Mouse (Mus musculus) lung, postnatal 0 days (tissue): ENCODE results near the gene Zmym5. TPM values are rescaled to one million over a fixed set of nuclear protein-coding genes. Genes with fewer than 3 reads are reported as not detected.
"Not testable (repeated sequence)": the region's sequence is repeated elsewhere in the genome, so short reads cannot be mapped to it uniquely, and the experiment has no call there.

Experiments used
- ATAC-seq: fragments of 200-750 bp; cut with Nextera tagmentation; 2 replicates; pipeline ENCODE4 v1.8.0; 2017; ENCODE audit warnings: moderate library complexity
- DNase-seq: peaks from one replicate; pipeline ENCODE4 v3.0.0-alpha.2; 2016; ENCODE audit warnings: low spot score
- H3K27ac ChIP-seq: fragments of 300-500 bp; sonication (generic); 2 replicates; pipeline ENCODE4 v1.5.1; 2014; ENCODE audit warnings: antibody characterized with exemption, mild to moderate bottlenecking, low read length, mixed read lengths
- H3K27me3 ChIP-seq: fragments of 300-500 bp; sonication (generic); replicated peaks from 2 replicates; pipeline ENCODE4 v1.6.1; 2014; ENCODE audit warnings: low read length, mixed read lengths; ENCODE audit not compliant: insufficient read depth
- H3K36me3 ChIP-seq: fragments of 300-500 bp; sonication (generic); 2 replicates; pipeline ENCODE4 v1.6.1; 2014; ENCODE audit warnings: low read length, mixed read lengths; ENCODE audit not compliant: insufficient read depth
- H3K4me1 ChIP-seq: fragments of 300-500 bp; sonication (generic); 2 replicates; pipeline ENCODE4 v1.6.1; 2014; ENCODE audit warnings: antibody characterized with exemption, low read depth, low read length, mixed read lengths; ENCODE audit not compliant: insufficient read depth
- H3K4me2 ChIP-seq: fragments of 300-500 bp; sonication (generic); replicated peaks from 2 replicates; pipeline ENCODE4 v1.6.1; 2014; ENCODE audit warnings: low read depth, mild to moderate bottlenecking, low read length, moderate library complexity, mixed read lengths
- H3K4me3 ChIP-seq: fragments of 300-500 bp; sonication (generic); 2 replicates; pipeline ENCODE4 v1.5.1; 2014; ENCODE audit warnings: low read depth, low read length
- H3K9ac ChIP-seq: fragments of 300-500 bp; sonication (generic); replicated peaks from 2 replicates; pipeline ENCODE4 v1.6.1; 2014; ENCODE audit warnings: low read depth, mild to moderate bottlenecking
- H3K9me3 ChIP-seq: fragments of 300-500 bp; sonication (generic); 2 replicates; pipeline ENCODE4 v1.6.1; 2016; ENCODE audit warnings: low read length, mixed read lengths
- CTCF ChIP-seq: IDR thresholded peaks from 2 replicates; pipeline ENCODE4 v1.5.1; 2016; ENCODE audit warnings: antibody characterized with exemption, mild to moderate bottlenecking
- EP300 ChIP-seq: IDR thresholded peaks from 2 replicates; pipeline ENCODE4 v1.6.1; 2016; ENCODE audit warnings: antibody characterized with exemption, mild to moderate bottlenecking, control low read depth
- WGBS: fragments of 180-500 bp; shearing (Covaris S2); extraction: QIAGEN DNeasy Blood & Tissue Kit; methylation state at CpG from one replicate; pipeline ENCODE4 v1.1.7; 2014; 5-methylcytosine and 5-hydroxymethylcytosine counted together
- polyA plus RNA-seq: library from polyadenylated mRNA; unstranded; fragments of >200 nt; fragmentation: Nextera tagmentation; extraction: Ambion mirVana; gene quantifications from 2 replicates; pipeline ENCODE4 v1.2.1, GENCODE M21; 2015

Zmym5 gene
- polyA plus RNA-seq, 1 experiment from 2014 or later: 25.5 TPM

DNA sequence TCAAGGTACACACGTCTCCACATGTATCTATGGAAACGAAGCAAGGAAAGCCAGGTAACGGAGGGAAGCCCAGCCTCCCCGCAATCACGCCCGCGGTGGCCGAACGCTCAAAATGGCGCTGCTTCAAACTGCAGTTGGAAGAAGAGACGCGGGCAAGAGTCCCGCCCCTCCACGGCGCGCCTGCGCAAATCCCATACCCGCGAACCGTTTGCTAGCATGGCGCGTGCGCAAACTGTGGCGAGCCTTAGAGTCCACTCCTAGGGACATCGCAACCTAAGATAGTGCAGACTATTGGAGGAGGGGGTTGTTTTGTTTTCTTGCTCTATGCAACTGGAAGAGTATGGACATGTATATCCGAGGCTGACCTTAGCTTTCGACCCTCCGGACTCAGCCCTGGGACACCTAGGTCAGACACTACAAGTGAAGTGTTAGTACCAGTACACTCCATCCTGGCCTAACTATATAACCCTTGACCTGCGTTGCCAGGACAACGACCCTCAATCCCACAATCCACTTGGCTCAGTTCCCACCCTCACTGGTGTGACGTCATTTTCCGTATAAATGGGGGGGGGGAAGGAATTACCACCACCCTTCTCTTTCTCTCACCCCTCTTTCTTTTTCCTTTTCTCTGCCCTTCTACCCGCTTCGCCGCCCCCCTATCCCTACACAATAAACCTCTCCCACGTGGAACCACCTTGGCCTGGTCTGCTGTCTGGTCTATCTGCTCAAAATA lies 33.1 kb downstream of the Zmym5 start, which contains the start of gene Pspc1:
Pspc1 (minus strand) TSS at position 117 of the 733 bp plus-strand sequence.
- peak within 1 kb of the TSS; percentile 96 for H3K27ac ChIP-seq
- H3K4me1 ChIP-seq: no peaks in the 10 kb centered on the region
- peak; percentile 98 for DNase-seq
- H3K4me2 ChIP-seq: peak within 1 kb of the TSS; percentile 80
- no peaks in the 10 kb centered on the region for H3K27me3 ChIP-seq
- WGBS: under 1% methylated on average over 36 of the region's 36 CpGs
- TF ChIP-seq EP300 (no peak), CTCF (peak; percentile 5; the same call in 1 of the 2 replicates)
- no peaks in the 10 kb centered on the region for H3K9me3 ChIP-seq
- peak within 1 kb of the TSS; percentile 85 for H3K9ac ChIP-seq
- no peaks in the 10 kb centered on the region for H3K36me3 ChIP-seq
- H3K4me3 ChIP-seq: peak within 1 kb of the TSS; percentile 86
- ATAC-seq: peak; percentile 98

DNA sequence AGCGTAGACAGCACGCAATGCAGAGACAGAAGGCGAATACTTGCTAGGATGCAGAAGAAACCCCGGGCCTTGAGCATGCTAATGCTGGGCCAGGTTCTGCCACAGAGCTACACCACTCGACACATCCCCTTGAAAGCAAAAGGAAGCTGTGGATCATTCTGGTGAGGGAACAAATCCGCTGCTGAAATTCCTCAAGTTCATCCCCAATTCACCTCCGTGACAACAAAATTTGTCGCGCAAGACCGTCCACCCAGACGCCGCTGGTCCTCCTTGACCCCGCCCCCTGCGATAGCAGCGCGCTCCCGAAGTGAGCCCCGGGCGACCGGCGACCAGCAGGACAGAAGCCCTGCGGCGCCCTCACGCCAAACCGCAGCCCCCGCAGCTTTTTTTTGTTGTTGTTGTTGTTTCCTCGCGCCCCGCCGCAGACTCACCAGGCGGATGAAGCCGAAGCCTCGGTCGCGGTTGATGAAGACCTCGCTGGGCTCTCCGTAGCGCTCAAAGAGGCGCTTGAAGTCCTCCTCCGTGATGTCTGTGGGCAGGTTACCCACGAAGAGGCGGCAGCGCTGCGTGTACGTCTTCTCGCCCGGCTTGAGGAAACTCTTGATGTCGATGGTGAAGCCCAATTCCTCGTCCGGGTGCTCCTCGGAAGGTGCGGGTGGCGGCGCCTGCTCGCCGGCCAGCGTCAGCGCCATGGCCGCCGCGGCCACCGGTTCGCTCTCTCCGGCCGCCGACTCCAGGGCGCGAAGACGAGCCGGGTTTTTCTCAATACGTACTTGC lies 34.0 kb downstream of the Zmym5 start:
- no peaks in the 10 kb centered on the region for H3K9me3 ChIP-seq
- H3K4me1 ChIP-seq: no peaks in the 10 kb centered on the region
- H3K36me3 ChIP-seq: no peaks in the 10 kb centered on the region
- H3K4me3 ChIP-seq: peak overlapping the region; percentile 86
- peak overlapping the region; percentile 80 for H3K4me2 ChIP-seq
- H3K27me3 ChIP-seq: no peaks in the 10 kb centered on the region
- peak overlapping the region; percentile 85 for H3K9ac ChIP-seq
- peak overlapping the region; percentile 96 for H3K27ac ChIP-seq
- WGBS: 1% methylated on average over 65 of the region's 71 CpGs
- peak; percentile 75 for DNase-seq
- no peak for TF ChIP-seq EP300
- TF ChIP-seq CTCF: no peak
- peak; percentile 44 for ATAC-seq

DNA sequence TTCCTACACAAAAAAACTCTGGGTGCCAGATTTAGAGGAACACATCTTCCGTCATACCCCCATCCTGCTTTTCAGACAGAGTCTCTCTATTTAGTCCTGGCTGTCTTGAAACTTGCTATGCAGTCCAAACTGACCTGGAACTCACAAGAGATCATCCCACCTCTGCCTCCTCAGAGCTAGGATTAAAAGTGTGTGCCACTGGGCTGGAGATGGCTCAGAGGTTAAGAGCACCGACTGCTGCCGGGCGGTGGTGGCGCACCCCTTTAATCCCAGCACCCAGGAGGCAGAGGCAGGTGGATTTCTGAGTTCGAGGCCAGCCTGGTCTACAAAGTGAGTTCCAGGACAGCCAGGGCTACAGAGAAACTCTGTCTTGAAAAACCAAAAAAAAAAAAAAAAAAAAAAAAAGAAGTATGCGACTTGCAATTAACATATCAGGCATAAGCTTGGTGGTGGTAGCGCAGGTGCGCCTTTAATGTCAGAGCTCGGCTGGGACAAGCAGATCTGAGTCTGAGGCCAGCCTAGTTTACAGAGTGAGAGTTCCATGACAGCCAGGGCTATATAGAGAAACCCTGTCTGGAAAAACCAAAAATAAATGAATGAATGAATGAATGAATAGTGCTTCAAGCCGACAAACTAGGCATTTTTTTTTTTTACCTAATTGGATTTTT lies 34.8 kb downstream of the Zmym5 start:
- no peaks in the 10 kb centered on the region for H3K36me3 ChIP-seq
- H3K4me2 ChIP-seq: peak overlapping the region; percentile 80
- no peaks in the 10 kb centered on the region for H3K9me3 ChIP-seq
- ATAC-seq (no peak), DNase-seq (peak; percentile 9)
- H3K27ac ChIP-seq: no peak overlapping the region
- H3K4me3 ChIP-seq: peak overlapping the region; percentile 86
- no peaks in the 10 kb centered on the region for H3K4me1 ChIP-seq
- WGBS: 22% methylated on average over 11 of the region's 11 CpGs
- no peak for TF ChIP-seq CTCF
- no peak for TF ChIP-seq EP300
- peak overlapping the region; percentile 85; the same call in 1 of the 2 replicates for H3K9ac ChIP-seq
- H3K27me3 ChIP-seq: no peaks in the 10 kb centered on the region

DNA sequence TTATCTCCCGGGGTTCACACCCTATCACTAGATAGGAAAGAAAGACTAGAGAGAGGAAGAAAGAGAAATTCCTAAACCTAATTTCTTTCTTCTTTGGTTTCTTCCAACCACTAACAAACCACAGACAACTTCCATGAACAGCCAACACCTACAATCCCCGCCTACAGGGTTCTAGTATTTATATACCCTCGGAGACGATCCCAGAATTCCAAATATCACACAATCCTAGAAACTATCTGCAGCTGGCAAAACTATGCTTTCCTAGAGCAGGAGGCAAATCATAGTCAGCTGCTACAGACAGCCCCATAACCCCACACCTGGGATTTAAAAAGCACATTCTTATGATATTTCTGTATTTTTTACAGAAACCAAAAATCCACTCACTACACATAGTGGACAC lies 36.1 kb downstream of the Zmym5 start:
- Histone ChIP-seq H3K4me3 (no peak overlapping the region), H3K9ac (no peak overlapping the region)
- WGBS: 42% methylated on average over 4 of the region's 4 CpGs

DNA sequence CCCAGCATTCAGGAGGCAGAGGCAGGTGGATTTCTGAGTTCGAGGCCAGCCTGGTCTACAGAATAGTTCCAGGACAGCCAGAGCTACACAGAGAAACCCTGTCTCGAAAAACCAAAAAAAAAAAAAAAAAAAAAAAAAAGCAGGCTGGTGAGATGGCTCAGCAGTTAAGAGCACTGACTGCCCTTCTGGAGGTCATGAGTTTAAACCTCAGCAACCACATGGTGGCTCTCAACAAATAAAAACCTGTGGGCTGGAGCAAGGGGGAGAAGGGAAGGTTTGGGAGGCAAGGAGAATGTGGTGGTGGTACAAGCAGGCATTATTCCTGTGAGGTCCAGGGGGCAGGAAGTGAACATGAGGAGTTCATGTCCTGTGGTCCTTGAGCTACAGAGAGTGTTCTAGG lies 45.1 kb downstream of the Zmym5 start:
- 83% methylated on average over 2 of the region's 2 CpGs for WGBS
- H3K4me1 ChIP-seq, H3K4me3 ChIP-seq, H3K4me2 ChIP-seq, H3K27ac ChIP-seq, DNase-seq, H3K9ac ChIP-seq, H3K36me3 ChIP-seq, H3K9me3 ChIP-seq, ATAC-seq, H3K27me3 ChIP-seq: not testable (repeated sequence)

More for the DNA sequence above, 36.1 kb downstream of the Zmym5 start:
- TF ChIP-seq CTCF: no peak
- DNase-seq (no peak), ATAC-seq (no peak)
- no peaks in the 10 kb centered on the region for H3K36me3 ChIP-seq
- no peak overlapping the region for H3K4me2 ChIP-seq
- no peak overlapping the region for H3K27ac ChIP-seq
- no peaks in the 10 kb centered on the region for H3K9me3 ChIP-seq
- H3K27me3 ChIP-seq: no peaks in the 10 kb centered on the region
- H3K4me1 ChIP-seq: no peaks in the 10 kb centered on the region

DNA sequence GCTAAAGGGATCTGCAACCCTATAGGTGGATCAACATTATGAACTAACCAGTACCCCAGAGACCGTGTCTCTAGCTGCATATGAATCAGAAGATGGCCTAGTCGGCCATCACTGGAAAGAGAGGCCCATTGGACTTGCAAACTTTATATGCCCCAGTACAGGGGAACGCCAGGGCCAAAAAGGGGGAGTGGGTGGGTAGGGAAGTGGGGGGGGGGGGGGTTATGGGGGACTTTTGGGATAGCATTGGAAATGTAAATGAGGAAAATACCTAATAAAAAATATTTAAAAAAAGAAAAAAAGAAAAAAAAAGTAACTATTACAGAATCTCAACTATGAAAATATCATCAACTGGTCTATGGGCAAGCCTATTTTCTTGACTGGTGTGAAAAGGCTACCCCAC lies 46.4 kb downstream of the Zmym5 start:
- DNase-seq, H3K27me3 ChIP-seq, H3K4me1 ChIP-seq, H3K9ac ChIP-seq, H3K4me3 ChIP-seq, H3K9me3 ChIP-seq, H3K4me2 ChIP-seq, H3K27ac ChIP-seq, ATAC-seq: not testable (repeated sequence)
- 93% methylated on average over 2 of the region's 3 CpGs for WGBS
- peaks cover 20% of the 10 kb centered on the region for H3K36me3 ChIP-seq
